Mouse (Mus musculus) skeletal muscle tissue, adult 2 months (tissue): ENCODE results near the gene Dynlrb1.
A peak's percentile ranks its signal among the peaks of the same experiment; 100 is the strongest.

ENCODE experiments used
- DNase-seq: peaks from one replicate; pipeline ENCODE4 v3.0.0-alpha.2; 2012; ENCODE audit warnings: low read depth, low spot score

Dynlrb1 gene

DNA sequence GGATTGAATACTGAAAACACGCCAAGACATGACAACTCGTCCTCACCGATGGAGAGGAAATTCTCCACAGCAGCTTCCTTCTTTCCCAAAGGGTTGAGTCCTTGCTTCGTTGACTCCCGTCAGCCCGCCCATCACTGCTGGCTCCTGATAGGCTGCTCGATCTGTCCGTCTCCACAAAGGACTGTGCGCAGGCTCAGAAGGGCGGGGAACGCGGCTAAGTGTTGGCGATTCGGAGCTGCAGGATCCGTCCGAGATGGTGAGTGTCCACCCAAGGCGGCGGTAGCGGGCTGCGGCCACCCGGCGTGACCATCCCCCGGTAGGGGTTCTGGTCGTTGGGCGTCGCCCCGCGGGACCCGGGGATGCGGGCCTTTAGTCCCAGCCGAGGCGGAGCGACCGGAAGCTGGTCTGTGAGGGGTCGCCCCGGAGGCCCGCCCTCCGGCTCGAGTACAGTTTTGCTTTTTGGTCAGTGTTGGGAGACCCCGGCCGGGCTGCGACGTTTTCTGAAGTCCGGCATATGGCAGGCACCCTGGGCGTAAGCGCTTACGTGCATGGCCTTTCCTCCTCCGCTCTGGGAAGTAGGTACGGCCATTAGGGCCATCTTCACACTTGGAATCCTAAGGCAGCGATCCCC is at the start of gene Dynlrb1:
Dynlrb1 (plus strand) TSS at position 172 of the 631 bp plus-strand sequence.
- peak; percentile 96 for DNase-seq

DNA sequence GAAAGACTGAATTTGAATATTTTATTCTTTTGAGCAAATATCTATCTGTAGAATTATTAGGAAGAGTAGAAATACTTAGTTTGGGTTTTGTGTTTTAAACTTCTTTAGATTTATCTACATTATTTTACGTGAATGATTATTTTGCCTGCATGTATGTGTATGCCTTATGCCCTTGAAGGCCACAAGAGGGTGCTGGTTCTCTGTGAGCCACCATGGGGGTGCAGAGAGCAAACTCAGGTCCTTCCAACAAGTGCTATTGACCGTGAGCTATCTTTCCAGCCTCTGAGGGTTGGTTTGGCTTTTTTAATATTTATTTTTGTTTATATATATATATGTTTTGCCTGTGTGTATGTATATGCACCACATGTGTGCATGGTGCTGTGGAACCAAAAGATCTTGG is 28.9 kb upstream of the Dynlrb1 start:
- DNase-seq: peak; percentile 38

DNA sequence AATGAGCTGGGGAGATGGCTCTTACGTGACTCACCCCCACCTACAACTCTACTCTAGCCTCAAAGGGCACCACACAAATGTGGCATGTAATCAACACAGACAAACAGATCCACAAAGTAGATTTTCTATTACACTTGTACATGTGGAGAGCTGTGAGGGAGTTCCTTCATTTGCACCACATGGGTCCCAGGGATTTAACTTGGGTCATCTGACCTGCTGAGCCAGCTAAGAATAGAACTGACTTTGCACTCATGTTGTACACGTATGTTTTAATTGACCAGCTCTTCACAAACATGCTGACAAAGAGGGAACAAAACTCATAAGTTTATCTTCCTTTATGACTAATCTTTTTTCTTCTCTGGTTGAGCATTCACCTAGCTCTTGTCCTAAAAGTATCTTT is 13.2 kb upstream of the Dynlrb1 start:
- no peak for DNase-seq

DNA sequence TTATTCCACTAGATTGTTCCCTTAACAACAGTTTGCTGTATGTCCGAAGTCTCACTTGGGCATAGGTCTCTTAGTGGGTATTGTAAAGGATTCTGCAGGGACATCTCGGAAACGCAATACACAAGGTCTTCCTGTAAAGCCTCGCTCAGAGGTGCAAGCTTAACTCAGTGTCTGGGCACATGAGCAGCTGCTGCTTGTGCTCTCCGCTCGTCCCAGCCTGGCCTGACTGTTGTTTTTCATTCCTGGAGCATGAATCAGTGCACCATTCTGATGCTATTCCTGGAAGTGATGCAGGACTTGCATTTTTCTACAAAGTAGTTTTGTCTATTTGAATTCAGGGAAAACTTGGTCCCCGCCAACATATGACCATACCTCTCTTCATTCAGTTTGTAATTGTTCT is 11.6 kb upstream of the Dynlrb1 start:
- no peak for DNase-seq

DNA sequence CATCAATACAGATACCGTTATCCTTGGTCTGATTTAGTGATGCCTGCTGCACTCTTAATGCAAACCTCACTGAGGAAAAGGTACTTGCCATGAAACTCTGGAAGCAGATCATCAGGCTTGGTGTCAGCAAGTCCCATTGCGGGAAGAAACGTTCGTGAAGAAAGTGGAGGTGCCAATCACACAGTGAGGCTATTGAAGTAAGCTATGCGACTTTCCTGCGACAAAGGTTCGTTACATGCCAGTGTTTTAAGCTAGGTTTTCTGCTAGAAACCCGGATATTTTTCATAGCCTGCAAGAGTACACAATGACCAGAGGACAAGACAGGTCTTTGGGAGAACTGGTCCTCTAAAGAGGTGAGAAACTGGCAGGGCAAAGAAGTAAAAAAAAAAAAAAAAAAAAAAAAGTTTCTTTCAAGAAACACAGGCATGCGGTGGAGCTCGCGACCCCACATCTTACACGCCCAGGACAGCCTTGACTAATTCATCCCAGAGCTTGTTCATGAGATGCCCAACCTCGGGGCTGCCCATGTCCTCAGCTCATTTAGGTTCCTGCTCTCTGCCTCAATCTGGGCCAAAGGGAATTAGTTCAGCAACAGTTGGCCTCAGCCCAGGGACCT is 479 bp upstream of the Dynlrb1 start:
- DNase-seq: no peak

DNA sequence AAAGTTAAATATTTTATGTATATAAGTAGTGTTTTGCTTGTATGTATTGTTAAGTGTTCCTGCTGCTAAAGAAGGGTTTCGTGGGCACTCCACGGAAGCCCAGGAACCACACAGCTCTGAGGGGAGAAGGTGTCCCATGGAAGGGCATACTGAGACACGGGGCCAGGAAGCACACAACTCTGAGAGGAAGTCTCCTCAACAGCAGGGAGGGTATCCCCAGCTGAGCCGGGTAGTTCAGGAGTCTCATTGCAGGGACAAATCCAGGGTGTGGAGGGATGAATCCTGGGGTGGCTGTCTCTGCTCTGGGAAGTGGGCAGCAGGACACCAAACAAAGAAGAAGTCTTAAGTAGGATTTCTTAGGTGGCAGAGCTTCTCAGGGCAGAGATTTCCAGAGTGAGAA is 943 bp downstream of the Dynlrb1 start:
- DNase-seq: no peak

DNA sequence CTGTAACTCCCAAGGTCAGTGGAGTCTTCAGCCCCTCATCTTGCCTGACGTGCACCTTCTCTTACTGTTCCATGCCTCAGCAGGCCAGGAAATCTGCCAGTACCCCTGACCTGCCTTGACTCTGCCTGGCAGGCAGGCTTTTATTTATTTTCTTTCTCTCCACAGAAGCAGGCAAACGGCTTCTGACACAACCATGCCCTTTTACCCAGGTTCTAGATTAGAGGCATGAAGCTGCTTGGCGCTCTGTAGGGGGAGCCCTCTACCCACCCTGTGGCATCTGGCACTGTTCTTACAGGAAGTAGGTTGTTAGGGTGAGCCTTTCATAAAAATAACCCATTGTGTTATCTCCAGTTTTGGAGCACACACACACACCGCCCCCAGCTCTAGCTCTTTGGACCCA is 4.6 kb downstream of the Dynlrb1 start:
- DNase-seq: peak; percentile 28

DNA sequence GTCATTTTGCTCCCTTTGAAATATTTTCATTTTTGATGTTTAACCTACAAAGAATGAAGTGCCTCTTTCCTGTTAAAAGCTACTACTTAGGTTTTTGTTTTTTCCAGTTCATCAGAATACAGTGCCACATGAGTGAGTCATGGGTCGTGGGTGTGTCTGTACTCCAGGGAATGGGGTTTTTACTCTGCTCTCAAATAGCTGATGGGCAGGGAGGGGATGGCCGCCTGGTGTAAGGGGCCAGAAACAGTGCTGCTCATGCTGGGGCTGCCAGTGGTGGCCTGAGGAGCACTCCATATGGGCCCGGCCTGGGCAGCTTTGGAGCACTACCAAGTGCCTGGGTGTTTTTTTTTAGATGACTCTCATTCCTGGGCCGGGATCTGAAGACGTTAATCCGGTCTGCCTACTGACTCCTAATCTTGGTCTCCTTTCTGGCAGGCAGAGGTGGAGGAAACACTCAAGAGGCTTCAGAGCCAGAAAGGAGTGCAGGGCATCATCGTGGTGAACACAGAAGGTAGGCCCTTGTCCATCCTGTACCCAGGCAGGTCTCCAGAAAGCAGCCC is 6.0 kb downstream of the Dynlrb1 start:
- peak; percentile 32 for DNase-seq

DNA sequence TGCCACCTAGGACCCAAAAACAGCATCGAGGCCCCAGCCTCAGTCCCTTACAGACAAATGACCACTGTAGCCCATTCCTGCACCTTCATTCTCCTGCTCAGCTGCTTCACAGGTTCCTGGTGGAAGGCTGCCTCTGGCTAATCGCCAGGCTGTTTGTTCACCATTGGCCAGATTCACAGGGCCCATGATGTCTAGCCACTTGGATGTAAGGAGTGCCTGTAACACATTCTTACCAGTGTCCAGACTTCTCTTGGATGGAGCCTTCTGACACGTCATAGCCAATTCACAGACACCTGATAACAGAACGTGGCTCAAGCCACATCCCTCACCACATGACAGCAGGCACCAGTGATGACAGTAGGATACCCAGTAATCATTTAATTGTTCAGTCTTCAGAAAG is 9.9 kb downstream of the Dynlrb1 start:
- DNase-seq: no peak

DNA sequence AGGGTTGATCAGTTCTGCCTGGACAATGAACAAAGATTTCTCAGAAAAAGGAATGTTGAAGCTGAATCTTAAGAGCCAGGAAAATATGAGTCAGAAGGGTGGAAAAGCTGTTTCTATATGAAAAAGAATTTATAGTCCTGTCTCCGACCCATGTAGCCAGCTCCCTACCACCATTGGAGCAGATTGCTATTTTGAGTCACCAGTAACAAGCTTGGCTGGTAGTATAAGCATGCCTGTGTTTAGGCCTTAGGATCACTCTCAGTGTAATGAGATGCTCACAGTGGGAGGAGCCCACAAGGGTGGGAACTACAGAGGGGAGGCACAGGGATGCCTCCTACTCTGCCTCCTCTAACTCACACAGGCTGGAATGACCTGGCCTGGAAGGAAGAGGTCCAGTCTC is 11.9 kb downstream of the Dynlrb1 start:
- DNase-seq: no peak

DNA sequence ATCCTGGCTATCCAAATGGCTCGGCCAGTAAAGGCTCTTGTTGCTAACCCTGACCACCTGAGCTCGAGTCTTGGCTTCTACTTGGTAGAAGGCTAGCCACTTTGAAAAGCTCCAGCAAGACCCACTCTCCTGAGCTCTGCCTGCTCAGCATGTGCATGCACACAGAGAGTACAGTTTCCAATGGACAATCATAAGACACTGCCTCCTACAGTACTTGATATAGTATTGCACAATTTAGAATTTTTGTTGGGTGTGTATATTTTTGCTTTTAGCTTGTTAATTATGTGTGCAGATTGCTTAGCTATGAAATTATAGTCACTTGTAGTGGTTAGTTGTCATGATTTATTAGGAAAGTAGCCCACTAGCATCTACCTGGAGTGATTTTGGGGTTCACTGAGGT is 12.4 kb downstream of the Dynlrb1 start:
- DNase-seq: no peak

DNA sequence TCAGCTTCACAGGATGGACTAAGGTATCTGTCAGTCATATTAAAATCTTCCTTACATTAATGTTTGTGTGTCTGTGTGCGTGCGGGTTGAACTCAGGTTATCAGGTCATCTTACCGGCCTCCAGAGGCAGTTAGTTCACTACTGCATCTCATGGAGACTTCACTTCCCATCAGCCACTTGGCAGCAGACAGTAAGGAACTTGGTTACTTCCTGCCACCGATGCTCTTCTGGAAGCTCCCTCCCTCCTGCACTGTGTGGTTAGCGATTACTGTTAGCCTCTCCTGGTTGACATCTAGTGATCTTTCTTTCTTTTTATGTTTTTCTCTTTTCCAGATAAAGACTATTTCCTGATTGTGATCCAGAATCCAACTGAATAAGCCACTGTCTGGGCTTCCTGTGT is 13.3 kb downstream of the Dynlrb1 start:
- no peak for DNase-seq

DNA sequence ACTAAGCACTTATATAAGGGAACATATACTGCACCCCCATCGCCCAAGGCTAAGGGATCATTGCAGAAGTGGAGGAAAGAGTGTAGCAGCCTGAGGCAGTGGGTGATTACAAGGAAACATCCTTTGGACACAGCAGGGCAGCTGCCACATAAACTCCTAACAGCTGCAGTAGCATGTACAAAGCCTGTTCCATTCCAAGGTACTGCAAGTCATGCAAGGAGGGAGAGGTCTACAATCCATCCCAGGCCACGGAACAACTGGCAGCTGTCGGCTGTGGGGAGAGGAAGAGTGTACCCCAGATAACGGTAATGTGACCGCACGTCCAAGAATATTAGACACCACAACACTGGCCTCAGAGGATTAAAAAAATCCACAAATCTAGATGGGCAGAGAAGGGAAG is 29.2 kb downstream of the Dynlrb1 start:
- DNase-seq: no peak

DNA sequence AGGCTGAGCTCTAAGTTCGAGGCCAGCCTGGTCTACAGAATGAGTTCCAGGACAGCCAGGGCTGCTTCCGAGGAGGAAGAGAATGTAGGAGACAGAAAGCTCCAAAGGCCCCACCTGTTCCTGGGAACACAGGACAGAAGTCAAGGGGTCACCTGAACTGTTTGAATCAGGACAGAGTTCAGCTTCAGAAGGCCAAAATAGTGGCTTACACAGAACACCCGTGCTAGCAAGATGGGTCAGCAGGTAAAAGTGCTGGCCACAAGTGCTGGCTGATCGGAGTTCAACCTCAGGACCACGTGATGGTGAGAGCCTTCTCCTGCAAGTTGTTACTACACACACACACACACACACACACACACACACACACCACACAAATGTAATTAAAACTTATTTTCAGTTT is 30.6 kb downstream of the Dynlrb1 start:
- DNase-seq: no peak

DNA sequence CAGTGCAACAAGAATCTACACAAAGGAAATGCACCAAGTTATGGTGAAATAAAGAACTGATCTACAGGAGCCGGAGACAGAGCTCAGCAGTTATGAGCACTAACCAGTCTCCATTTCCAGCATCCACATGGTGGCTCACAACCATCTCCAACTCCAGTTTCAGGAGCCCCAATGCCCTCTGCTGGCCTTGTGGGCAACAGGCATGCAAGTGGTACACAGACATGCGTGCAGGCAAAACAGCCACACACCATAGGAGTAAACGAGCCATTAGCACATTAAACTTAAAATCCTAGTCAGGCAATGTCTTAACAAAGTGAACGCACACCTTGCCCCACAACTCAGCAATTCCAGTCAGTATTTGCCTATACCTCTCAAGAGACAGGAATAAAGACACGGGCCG is 35.6 kb downstream of the Dynlrb1 start:
- DNase-seq: no peak

DNA sequence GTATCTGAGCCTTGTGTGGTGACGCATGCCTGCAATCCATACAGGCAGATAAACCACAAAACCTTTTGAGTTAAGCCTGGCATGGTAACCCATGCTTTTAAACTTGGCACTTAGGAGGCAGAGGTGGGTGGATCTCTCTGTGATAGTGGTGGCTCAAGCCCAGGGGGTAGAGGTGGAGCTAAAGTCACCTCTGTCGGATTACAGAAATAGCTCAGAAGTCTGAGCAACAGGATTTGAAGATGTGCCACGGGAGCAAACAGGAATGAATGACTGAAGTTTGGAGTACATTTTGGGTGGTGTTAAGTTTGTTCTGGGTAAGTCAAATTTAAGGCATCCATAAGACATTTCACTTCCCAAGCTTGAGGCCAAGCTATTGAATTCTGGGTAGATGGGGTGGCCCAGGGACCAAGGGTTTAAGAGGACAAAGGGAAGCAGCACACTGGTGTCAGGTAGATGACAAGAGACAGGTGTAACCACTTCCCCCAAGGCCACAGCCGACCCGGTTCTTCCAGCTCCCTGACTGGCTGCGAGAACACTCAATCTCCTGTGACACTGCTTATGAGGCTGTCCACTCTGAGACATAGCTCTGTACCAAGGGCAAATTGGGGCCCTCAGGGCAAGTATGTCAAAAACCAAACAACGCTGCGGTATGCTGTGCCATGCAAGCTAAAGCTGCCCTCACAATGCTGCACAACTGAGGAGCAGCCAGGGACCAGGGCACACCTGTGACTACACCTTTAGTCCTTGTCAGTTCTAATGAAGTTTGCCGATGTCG is 36.2 kb downstream of the Dynlrb1 start:
- DNase-seq: no peak

DNA sequence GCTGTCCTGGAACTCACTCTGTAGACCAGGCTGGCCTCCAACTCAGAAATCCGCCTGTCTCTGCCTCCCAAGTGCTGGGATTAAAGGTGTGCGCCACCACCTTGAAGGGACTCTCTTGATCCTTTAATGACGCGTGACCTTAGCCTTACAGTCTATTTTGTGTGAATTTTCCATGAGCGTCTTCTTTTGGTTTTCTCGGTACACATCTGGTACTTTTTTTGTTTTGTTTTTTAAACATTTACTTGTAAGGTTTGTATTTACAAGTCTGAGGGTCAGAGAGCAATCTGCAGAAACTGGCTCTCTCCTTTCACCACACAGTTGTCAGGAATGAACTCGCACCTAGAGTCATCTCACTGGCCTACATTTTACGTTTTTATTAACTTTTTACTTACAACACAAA is 37.3 kb downstream of the Dynlrb1 start:
- DNase-seq: no peak

DNA sequence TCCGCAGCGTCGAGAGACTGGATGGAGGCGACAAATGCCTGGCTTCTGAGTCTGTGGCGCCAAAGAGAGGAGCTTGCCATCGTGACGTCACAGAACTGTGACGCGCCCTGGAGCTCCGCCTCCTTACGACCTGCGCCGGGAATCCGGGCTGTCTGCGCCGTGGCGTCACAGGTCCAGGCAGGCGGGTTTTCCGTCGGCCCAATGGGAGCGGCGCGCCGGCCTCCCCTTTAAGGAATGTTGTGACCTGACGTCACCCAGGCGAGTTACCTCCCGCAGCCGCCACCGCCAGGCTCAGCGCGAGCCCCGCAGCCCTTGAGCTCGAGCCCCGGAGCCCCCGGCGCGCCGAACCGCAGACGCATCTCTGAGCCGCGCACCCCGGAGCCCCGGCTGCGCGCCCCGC is 39.9 kb downstream of the Dynlrb1 start, which contains the start of gene Map1lc3a:
Map1lc3a (plus strand) TSS at position 103 of the 400 bp plus-strand sequence.
- peak; percentile 92 for DNase-seq

DNA sequence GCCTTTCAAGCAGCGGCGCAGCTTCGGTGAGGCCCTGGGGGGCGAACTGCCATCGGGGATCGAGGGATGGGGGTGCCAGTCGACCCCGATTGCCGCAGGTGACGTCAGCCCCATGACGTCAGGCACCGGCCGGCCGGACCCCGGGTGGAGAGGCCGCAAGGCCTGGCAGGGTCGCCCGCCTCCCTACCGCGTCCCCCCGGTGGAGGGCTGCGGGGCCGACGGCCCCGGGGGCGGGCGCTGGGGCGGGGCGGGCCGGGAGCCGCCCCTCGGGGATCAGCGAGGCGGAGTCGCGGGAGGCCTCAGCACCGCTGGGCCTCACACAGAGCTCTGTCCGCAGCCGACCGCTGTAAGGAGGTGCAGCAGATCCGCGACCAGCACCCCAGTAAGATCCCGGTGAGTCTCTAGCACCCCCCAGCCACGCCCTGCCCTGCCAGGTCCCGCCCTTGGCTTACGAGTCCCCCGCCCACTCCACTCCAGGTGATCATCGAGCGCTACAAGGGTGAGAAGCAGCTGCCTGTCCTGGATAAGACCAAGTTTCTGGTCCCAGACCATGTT is 40.4 kb downstream of the Dynlrb1 start:
- DNase-seq: peak; percentile 60

DNA sequence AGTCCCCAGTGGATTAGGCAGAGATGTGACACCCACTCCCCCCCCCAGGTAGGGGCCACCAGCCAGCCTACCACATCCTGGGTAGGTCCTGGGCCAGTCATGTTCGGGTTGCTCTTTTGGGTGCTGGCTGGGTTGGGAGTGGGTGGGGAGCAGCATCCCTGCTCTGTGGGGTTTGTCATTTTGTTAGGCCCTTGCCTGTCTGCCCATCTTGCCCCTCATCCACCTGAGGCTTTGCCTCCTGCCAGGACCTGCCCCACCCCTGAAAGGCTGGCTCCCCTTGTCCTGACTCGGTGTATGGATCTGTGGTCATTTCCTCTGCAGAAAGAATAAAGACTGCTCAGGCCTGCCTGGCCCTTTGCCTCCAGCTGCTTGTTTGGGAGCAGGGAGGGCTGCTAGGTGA is 41.4 kb downstream of the Dynlrb1 start:
- no peak for DNase-seq

DNA sequence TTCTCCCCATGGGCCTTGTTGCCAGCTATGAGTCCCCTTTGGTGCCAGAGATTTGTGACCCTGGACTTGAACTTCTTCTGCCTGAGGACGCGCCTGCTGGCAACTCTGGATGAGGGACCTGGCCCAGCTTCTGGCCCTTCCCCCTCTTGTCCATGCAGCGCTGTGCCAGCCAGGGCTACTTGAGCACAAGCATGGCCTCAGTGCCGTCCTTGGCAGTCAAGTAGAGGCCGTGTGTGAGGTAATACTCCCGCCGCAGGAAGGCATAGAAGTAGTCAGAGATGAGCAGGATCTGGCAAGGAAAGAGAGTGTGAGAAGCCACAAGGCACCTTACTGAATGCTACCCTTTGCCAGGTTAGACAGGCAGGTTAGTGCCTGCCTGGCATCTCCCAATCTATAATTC is 42.0 kb downstream of the Dynlrb1 start:
- peak; percentile 94 for DNase-seq

DNA sequence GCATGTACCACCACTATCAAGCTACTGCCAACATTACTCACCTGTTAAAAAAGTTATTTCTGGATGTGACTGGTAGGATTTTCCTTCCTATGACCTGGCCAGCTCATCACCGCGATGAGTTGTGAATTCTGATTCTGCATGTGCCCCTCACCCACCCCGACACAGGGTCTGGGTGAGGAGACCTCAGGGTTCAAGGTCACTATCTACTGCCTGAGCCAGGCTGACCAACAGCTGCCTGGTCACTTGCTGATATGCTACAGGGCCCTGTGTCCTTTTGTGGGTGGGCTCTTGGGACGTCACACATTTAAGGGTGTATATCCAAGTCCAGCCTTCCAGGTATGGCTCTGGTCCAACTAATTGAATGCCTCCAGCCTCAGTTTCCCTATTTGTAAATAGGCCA is 42.8 kb downstream of the Dynlrb1 start:
- no peak for DNase-seq
